Mouse (Mus musculus): ENCODE data around the gene Epx. TPM values are rescaled to one million over a fixed set of nuclear protein-coding genes. Genes with fewer than 3 reads are reported as not detected.

Gene Epx
- total and polyA plus RNA-seq, 2 experiments from 2014 or later, result 0.79 to 0.90 TPM

DNA sequence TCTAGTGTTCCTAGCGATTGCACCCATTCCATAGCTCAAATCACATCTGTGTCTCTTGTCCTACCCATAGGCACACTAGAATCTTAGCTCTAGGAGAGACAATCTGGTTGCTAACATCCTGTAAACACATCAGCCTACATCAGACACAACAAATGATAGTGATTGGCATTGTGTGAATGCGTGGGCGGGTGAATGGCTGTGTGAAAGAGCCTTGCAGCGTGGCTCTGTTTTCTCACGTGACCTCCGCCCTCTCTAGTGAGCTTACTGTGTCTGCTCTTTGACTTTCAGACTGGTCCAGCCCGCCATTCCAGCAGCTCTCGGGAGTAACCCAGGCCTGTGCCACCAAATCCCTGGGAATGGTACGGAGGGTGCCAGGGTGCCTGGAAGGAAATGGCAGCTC, 14.9 kb downstream of the Epx start:
- Histone ChIP-seq H3K9me3 (ENCODE audit: low read length) (no peaks in the 10 kb centered on the region), H3K4me1 (ENCODE audit: insufficient read depth) (no peaks in the 10 kb centered on the region), H3K27me3 (ENCODE audit: insufficient read depth, low read length) (no peaks in the 10 kb centered on the region), H3K4me3 (ENCODE audit: low read depth, low read length) (no peak overlapping the region), H3K36me3 (ENCODE audit: insufficient read depth) (peaks cover 13% of the 10 kb centered on the region), H3K27ac (ENCODE audit: low read depth, low read length) (no peak overlapping the region), H3K9ac (no peak overlapping the region), H3K4me2 (ENCODE audit: low read depth) (no peak overlapping the region)
- ATAC-seq (no peak), DNase-seq (no peak)
- 78% methylated on average over 9 of the region's 9 CpGs for WGBS
- TF ChIP-seq CTCF (IDR thresholded peaks at IDR 0.05; ENCODE audit: low read depth), result no peak

DNA sequence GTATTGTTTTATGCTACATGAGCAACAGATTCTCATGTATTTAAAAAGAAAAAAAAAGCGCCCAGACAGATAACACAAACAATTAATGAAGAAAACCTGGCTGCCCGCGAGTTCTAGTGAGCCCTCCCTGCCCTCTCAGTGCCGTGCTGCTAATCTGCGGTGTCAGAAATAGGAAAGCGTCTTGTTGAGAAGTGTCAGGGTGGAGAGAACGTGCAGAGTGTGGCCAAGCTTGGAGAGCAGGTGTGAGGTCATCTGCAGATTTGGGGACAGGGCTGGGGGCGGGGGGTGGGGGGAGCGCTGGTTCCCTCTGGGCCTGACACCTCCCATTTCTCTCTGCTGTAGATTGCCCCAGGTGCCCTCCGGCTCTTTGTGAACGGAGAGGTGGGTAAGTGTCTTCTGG, 16.1 kb downstream of the Epx start:
- H3K9ac ChIP-seq, result no peak overlapping the region
- no peaks in the 10 kb centered on the region for H3K4me1 ChIP-seq (ENCODE audit: insufficient read depth)
- no peaks in the 10 kb centered on the region for H3K27me3 ChIP-seq (ENCODE audit: insufficient read depth, low read length)
- H3K27ac ChIP-seq (ENCODE audit: low read depth, low read length), result no peak overlapping the region
- DNase-seq (no peak), ATAC-seq (no peak)
- no peak overlapping the region for H3K4me2 ChIP-seq (ENCODE audit: low read depth)
- no peaks in the 10 kb centered on the region for H3K9me3 ChIP-seq (ENCODE audit: low read length)
- peaks cover 13% of the 10 kb centered on the region for H3K36me3 ChIP-seq (ENCODE audit: insufficient read depth)
- TF ChIP-seq CTCF (IDR thresholded peaks at IDR 0.05; ENCODE audit: low read depth), result no peak
- WGBS, result 93% methylated on average over 11 of the region's 11 CpGs
- no peak overlapping the region for H3K4me3 ChIP-seq (ENCODE audit: low read depth, low read length)

DNA sequence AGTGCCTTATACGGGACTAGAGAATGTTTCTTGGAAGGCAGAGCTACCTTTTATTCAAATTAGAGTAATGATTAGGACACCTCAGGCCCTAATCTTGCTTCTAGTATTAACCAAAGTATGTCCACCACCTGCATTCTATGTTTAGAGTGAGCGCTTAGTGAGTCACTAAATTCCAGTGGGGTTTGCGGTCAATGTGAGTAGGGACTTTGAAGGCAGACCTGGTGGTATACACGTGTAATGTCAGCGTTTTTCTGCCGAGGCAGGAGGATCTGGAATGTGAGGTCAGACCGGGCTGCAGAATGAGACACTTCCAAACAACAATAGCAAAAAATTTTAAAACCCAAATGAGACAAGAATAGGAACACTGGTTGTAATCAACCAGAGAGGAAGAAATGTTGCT, 20.8 kb downstream of the Epx start:
- no peak for TF ChIP-seq CTCF (IDR thresholded peaks at IDR 0.05; ENCODE audit: low read depth)
- Histone ChIP-seq H3K4me1 (ENCODE audit: insufficient read depth) (peaks cover 9% of the 10 kb centered on the region; the same call in 1 of the 2 replicates), H3K36me3 (ENCODE audit: insufficient read depth) (peaks cover 8% of the 10 kb centered on the region), H3K27me3 (ENCODE audit: insufficient read depth, low read length) (no peaks in the 10 kb centered on the region), H3K27ac (ENCODE audit: low read depth, low read length) (no peak overlapping the region), H3K9me3 (ENCODE audit: low read length) (no peaks in the 10 kb centered on the region), H3K9ac (no peak overlapping the region), H3K4me3 (ENCODE audit: low read depth, low read length) (no peak overlapping the region), H3K4me2 (ENCODE audit: low read depth) (no peak overlapping the region)
- WGBS, result 88% methylated on average over 7 of the region's 7 CpGs
- ATAC-seq (no peak), DNase-seq (no peak)

DNA sequence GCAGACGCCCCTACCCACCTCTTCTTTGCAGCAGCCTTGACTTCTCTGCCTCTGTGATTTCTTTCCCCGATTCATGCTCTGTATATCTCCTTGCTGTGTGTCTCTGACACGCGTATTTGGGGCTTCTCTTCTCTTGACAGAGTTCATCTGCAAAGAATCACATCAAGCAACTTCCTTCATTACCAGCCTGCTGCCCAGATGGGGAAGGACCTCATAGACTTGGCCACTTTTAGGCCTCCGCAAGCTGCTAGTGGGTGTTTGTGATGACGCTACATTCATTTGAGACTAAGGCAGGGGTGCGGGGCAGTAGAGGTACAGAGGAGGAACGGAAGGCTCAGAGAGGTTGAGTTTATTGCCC, 21.8 kb downstream of the Epx start:
- peak; percentile 63 for DNase-seq
- TF ChIP-seq CTCF (IDR thresholded peaks at IDR 0.05; ENCODE audit: low read depth), result no peak
- peak; percentile 65 for ATAC-seq
- H3K27ac ChIP-seq (ENCODE audit: low read depth, low read length), result peak overlapping the region; percentile 82
- peaks cover 9% of the 10 kb centered on the region; the same call in 1 of the 2 replicates for H3K4me1 ChIP-seq (ENCODE audit: insufficient read depth)
- WGBS, result 26% methylated on average over 8 of the region's 8 CpGs
- peak overlapping the region; percentile 63 for H3K4me2 ChIP-seq (ENCODE audit: low read depth)
- peaks cover 8% of the 10 kb centered on the region for H3K36me3 ChIP-seq (ENCODE audit: insufficient read depth)
- peak overlapping the region; percentile 58 for H3K4me3 ChIP-seq (ENCODE audit: low read depth, low read length)
- H3K9ac ChIP-seq, result peak overlapping the region; percentile 59
- H3K9me3 ChIP-seq (ENCODE audit: low read length), result no peaks in the 10 kb centered on the region
- H3K27me3 ChIP-seq (ENCODE audit: insufficient read depth, low read length), result no peaks in the 10 kb centered on the region

DNA sequence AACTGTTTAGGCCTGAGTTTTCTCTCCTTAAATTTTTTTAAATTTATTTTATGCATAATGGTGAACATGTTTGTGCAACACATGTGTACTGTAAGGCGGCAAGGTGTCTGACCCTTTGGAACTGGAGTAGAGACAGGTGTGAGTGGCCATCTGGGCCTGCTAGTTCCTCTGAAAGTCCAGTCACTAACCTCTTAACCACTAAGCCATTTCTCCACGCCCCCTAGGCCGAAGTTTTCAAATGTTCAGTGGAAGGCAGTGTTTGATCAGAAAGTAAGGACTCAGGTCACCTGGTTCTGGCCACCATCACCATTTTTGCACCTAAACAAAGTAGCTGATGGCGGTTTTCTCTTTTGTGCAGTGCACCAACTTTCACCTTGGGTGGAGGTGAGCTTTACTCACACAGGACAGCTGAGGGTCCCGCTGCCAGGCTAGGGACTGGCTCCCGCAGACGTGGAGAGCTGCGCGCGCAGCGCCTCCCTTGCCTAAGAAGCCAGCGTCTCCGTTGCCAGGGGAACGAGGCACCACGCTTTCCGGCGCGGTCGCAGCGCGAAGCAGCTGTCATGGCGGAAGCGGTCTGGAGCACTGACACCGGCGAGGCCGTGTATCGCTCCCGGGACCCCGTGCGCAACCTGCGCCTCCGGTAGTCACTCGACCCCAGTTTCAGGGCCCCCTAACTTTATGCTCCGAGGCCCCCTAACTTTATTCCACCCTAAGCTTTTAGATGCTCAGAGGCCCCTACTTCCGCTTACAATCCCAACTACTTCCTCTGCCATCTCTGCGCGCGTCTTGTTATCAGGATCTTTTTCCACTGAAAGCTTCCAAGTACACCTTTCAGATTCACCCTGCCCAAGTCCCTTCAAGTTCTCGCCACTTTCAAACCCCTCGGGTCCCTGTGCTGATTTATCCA, 22.4 kb downstream of the Epx start, which contains the start of gene Mks1:
Mks1 (plus strand) TSS at position 526 of the 907 bp plus-strand sequence.
- peak within 1 kb of the TSS; percentile 82 for H3K27ac ChIP-seq (ENCODE audit: low read depth, low read length)
- no peaks in the 10 kb centered on the region for H3K27me3 ChIP-seq (ENCODE audit: insufficient read depth, low read length)
- DNase-seq (peak; percentile 97), ATAC-seq (peak; percentile 98)
- peak within 1 kb of the TSS; percentile 59 for H3K9ac ChIP-seq
- H3K9me3 ChIP-seq (ENCODE audit: low read length), result no peaks in the 10 kb centered on the region
- H3K4me2 ChIP-seq (ENCODE audit: low read depth), result peak within 1 kb of the TSS; percentile 63
- WGBS, result 3% methylated on average over 40 of the region's 40 CpGs
- peaks cover 9% of the 10 kb centered on the region; the same call in 1 of the 2 replicates for H3K4me1 ChIP-seq (ENCODE audit: insufficient read depth)
- H3K4me3 ChIP-seq (ENCODE audit: low read depth, low read length), result peak within 1 kb of the TSS; percentile 58
- peaks cover 6% of the 10 kb centered on the region for H3K36me3 ChIP-seq (ENCODE audit: insufficient read depth)
- no peak for TF ChIP-seq CTCF (IDR thresholded peaks at IDR 0.05; ENCODE audit: low read depth)

DNA sequence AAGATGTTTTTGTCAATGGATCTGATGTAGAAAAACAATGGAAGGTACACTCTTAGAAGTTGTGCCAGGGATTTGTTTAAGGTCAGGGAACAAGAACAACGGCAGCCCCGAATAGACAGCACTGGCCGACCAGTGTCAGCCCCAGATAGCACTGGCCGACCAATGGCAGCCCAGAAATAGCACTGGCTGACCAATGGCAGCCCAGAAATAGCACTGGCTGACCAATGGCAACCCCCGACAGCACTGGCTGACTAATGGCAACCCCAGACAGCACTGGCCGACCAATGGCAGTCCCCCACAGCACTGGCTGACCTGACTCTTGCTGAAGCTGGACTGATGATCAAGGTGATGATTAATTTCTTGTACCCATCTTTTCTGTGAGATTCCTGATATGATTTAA, 27.5 kb downstream of the Epx start:
- Histone ChIP-seq H3K9ac (no peak overlapping the region), H3K4me2 (ENCODE audit: low read depth) (no peak overlapping the region), H3K4me1 (ENCODE audit: insufficient read depth) (peaks cover 4% of the 10 kb centered on the region; the same call in 1 of the 2 replicates), H3K36me3 (ENCODE audit: insufficient read depth) (no peaks in the 10 kb centered on the region), H3K4me3 (ENCODE audit: low read depth, low read length) (no peak overlapping the region), H3K27me3 (ENCODE audit: insufficient read depth, low read length) (no peaks in the 10 kb centered on the region), H3K9me3 (ENCODE audit: low read length) (no peaks in the 10 kb centered on the region), H3K27ac (ENCODE audit: low read depth, low read length) (no peak overlapping the region)
- WGBS, result 67% methylated on average over 6 of the region's 6 CpGs
- no peak for TF ChIP-seq CTCF (IDR thresholded peaks at IDR 0.05; ENCODE audit: low read depth)
- DNase-seq (no peak), ATAC-seq (no peak)

DNA sequence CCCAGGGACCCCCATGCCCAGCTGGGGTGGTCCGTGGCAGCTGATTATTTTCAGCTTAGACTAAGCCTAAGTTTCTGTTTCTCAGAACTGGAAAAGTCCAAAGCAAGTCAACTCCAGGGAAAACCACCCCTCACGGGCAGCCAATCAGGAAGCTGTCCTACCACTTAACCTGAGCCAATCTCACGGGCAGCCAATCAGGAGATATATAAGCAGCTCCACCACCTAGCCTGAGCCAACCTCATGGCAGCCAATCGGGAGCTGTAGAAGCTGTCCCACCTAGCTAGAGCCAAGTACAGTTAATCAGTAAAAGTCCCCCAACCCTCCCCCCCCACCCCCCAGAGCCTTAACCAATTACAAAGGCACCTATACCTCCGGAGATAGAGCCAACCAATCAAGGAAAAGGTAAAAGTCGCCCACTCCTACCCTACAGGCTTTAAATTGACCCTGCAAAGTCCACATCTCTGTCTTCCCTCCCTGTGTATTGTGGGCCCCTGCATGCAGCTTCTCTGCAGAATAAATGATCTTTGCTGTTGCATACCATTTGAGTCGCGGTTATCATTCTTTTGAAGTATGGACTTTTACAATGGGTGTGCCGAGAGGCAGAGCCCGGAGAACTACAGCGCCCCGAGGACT, 28.3 kb downstream of the Epx start:
- Histone ChIP-seq H3K9me3 (ENCODE audit: low read length) (no peaks in the 10 kb centered on the region), H3K27ac (ENCODE audit: low read depth, low read length) (no peak overlapping the region), H3K4me1 (ENCODE audit: insufficient read depth) (no peaks in the 10 kb centered on the region), H3K27me3 (ENCODE audit: insufficient read depth, low read length) (no peaks in the 10 kb centered on the region), H3K9ac (no peak overlapping the region), H3K36me3 (ENCODE audit: insufficient read depth) (no peaks in the 10 kb centered on the region), H3K4me3 (ENCODE audit: low read depth, low read length) (no peak overlapping the region), H3K4me2 (ENCODE audit: low read depth) (no peak overlapping the region)
- ATAC-seq (no peak), DNase-seq (no peak)
- no peak for TF ChIP-seq CTCF (IDR thresholded peaks at IDR 0.05; ENCODE audit: low read depth)
- 86% methylated on average over 12 of the region's 12 CpGs for WGBS

All from forebrain, postnatal 0 days (tissue).